Mouse (Mus musculus): Measurements from ENCODE around the gene Il6ra. TPM values are rescaled to one million over a fixed set of nuclear protein-coding genes. Genes with fewer than 3 reads are reported as not detected.

Gene Il6ra
- 107 and 112 TPM in 2 replicates for total RNA-seq (2023)

GRCm38 (mm10) chr3:89912543-89913391 lies at the start of gene Il6ra:
Il6ra (minus strand) TSS chr3:89913196.

GRCm38 (mm10) chr3:89830815-89831591 lies 82.0 kb downstream of the Il6ra start, which contains the start of gene She:
She (plus strand) TSS chr3:89831370.

Other genes starting within 250 kb of the Il6ra start
- 68.0 and 81.1 TPM in 2 replicates for gene Adar, start 198.2 kb downstream of the Il6ra start, total RNA-seq (2023)
- 0.16 and 0.54 TPM in 2 replicates for gene Chrnb2, start 148.6 kb downstream of the Il6ra start, total RNA-seq (2023)
- gene Ube2q1, start 139.6 kb downstream of the Il6ra start, total RNA-seq (2023) = 78.8 and 79.5 TPM in 2 replicates
- not detected in 2 replicates for gene She, start 81.8 kb downstream of the Il6ra start, total RNA-seq (2023)
- gene Atp8b2, start 50.3 kb upstream of the Il6ra start, total RNA-seq (2023) = 11.8 and 12.7 TPM in 2 replicates
- 26.2 and 34.0 TPM in 2 replicates for gene Hax1, start 85.6 kb upstream of the Il6ra start, total RNA-seq (2023)
- 50.8 and 58.4 TPM in 2 replicates for gene 4933434E20Rik, start 138.4 kb upstream of the Il6ra start, total RNA-seq (2023)
- gene Ubap2l, start 139.4 kb upstream of the Il6ra start, total RNA-seq (2023) = 142 and 164 TPM in 2 replicates
- gene Tpm3, start 159.5 kb upstream of the Il6ra start, total RNA-seq (2023) = 990 and 1,148 TPM in 2 replicates
- gene Nup210l, start 190.9 kb upstream of the Il6ra start, total RNA-seq (2023) = 0.76 and 0.79 TPM in 2 replicates